Mouse (Mus musculus): ENCODE results near the gene Cd209a. TPM values are rescaled to one million over a fixed set of nuclear protein-coding genes. Genes with fewer than 3 reads are reported as not detected.
"Not testable (repeated sequence)": the region's sequence is repeated elsewhere in the genome, so short reads cannot be mapped to it uniquely, and the experiment has no call there.

Gene Cd209a
- not detected for polyA plus RNA-seq (2012; fragmentation: generic; extraction: Trizol)

GRCm38 (mm10) chr8:3748761-3749160, at the start of gene Cd209a:
Gene Cd209a (minus strand): TSS chr8:3748984.
- TF ChIP-seq TCF12 (IDR thresholded peaks at IDR 0.05; ENCODE audit: insufficient read depth, poor library complexity, severe bottlenecking) (no peak), MYOG (IDR thresholded peaks at IDR 0.05; ENCODE audit: control insufficient read depth in 1 of 3, insufficient read depth in 1 of 3, insufficient read length in 2 of 3, low read depth in 2 of 3) (no peak), USF1 (IDR thresholded peaks at IDR 0.05; ENCODE audit: low read depth) (no peak), TCF3 (IDR thresholded peaks at IDR 0.05; ENCODE audit: insufficient read length, low read depth) (no peak), POLR2A (IDR thresholded peaks at IDR 0.05; ENCODE audit: insufficient read length, low read depth) (no peak), POLR2AphosphoS2 (IDR thresholded peaks at IDR 0.05; ENCODE audit: insufficient read length, low read depth) (no peak), MYOD1 (IDR thresholded peaks at IDR 0.05; ENCODE audit: control insufficient read depth in 1 of 3, insufficient read length in 2 of 3, low read depth in 2 of 3) (no peak), REST (IDR thresholded peaks at IDR 0.05; ENCODE audit: insufficient read depth, insufficient read length) (no peak), MAX (IDR thresholded peaks at IDR 0.05; ENCODE audit: low read depth) (no peak), CEBPB (IDR thresholded peaks at IDR 0.05; ENCODE audit: insufficient read depth, poor library complexity, severe bottlenecking) (no peak), E2F4 (IDR thresholded peaks at IDR 0.05; ENCODE audit: insufficient read depth) (no peak), SRF (IDR thresholded peaks at IDR 0.05; ENCODE audit: control insufficient read depth, insufficient read length, low read depth) (no peak)
- H3K79me2 ChIP-seq (ENCODE audit: control insufficient read depth, insufficient read depth), result no peaks in the 10 kb centered on the region
- no peak within 1 kb of the TSS for H3K4me2 ChIP-seq (ENCODE audit: low read depth)
- no peaks in the 10 kb centered on the region for H3K27me3 ChIP-seq (ENCODE audit: control insufficient read depth, insufficient read depth, insufficient read length)
- no peak within 1 kb of the TSS for H3ac ChIP-seq (ENCODE audit: control insufficient read depth, insufficient read length)
- H3K4me3 ChIP-seq, result no peak within 1 kb of the TSS
- no peaks in the 10 kb centered on the region for H3K36me3 ChIP-seq (ENCODE audit: control insufficient read depth, insufficient read depth)

GRCm38 (mm10) chr8:3768641-3769040, 19.9 kb upstream of the Cd209a start:
- not testable (repeated sequence) for H3K4me2 ChIP-seq (ENCODE audit: low read depth); H3K4me3 ChIP-seq; H3K36me3 ChIP-seq (ENCODE audit: control insufficient read depth, insufficient read depth); H3K27me3 ChIP-seq (ENCODE audit: control insufficient read depth, insufficient read depth, insufficient read length); H3K79me2 ChIP-seq (ENCODE audit: control insufficient read depth, insufficient read depth); H3ac ChIP-seq (ENCODE audit: control insufficient read depth, insufficient read length)

- Histone ChIP-seq H3K4me3 (no peak overlapping the region), H3K36me3 (ENCODE audit: control insufficient read depth, insufficient read depth) (no peaks in the 10 kb centered on the region)
- TF ChIP-seq MYOG (IDR thresholded peaks at IDR 0.05; ENCODE audit: control insufficient read depth in 1 of 3, insufficient read depth in 1 of 3, insufficient read length in 2 of 3, low read depth in 2 of 3) (no peak), TCF12 (IDR thresholded peaks at IDR 0.05; ENCODE audit: insufficient read depth, poor library complexity, severe bottlenecking) (no peak)
Measured at GRCm38 (mm10) chr8:3754261-3754850, 5.6 kb upstream of the Cd209a start.

GRCm38 (mm10) chr8:3736947-3737346, 11.8 kb downstream of the Cd209a start:
- no peaks in the 10 kb centered on the region for H3K27me3 ChIP-seq (ENCODE audit: control insufficient read depth, insufficient read depth, insufficient read length)
- TF ChIP-seq MYOG (IDR thresholded peaks at IDR 0.05; ENCODE audit: control insufficient read depth in 1 of 3, insufficient read depth in 1 of 3, insufficient read length in 2 of 3, low read depth in 2 of 3), result no peak
- H3K4me2 ChIP-seq (ENCODE audit: low read depth), result no peak overlapping the region
- H3K79me2 ChIP-seq (ENCODE audit: control insufficient read depth, insufficient read depth), result no peaks in the 10 kb centered on the region
- no peak overlapping the region for H3ac ChIP-seq (ENCODE audit: control insufficient read depth, insufficient read length)
- H3K36me3 ChIP-seq (ENCODE audit: control insufficient read depth, insufficient read depth), result no peaks in the 10 kb centered on the region
- no peak overlapping the region for H3K4me3 ChIP-seq

More at GRCm38 (mm10) chr8:3754261-3754850, 5.6 kb upstream of the Cd209a start:
- no peak overlapping the region for H3ac ChIP-seq (ENCODE audit: control insufficient read depth, insufficient read length)
- no peaks in the 10 kb centered on the region for H3K79me2 ChIP-seq (ENCODE audit: control insufficient read depth, insufficient read depth)
- no peak overlapping the region for H3K4me2 ChIP-seq (ENCODE audit: low read depth)
- H3K27me3 ChIP-seq (ENCODE audit: control insufficient read depth, insufficient read depth, insufficient read length), result no peaks in the 10 kb centered on the region

- no peak overlapping the region for H3K4me3 ChIP-seq
- H3K79me2 ChIP-seq (ENCODE audit: control insufficient read depth, insufficient read depth), result no peaks in the 10 kb centered on the region
- H3ac ChIP-seq (ENCODE audit: control insufficient read depth, insufficient read length), result no peak overlapping the region
- H3K4me2 ChIP-seq (ENCODE audit: low read depth), result no peak overlapping the region
- H3K36me3 ChIP-seq (ENCODE audit: control insufficient read depth, insufficient read depth), result no peaks in the 10 kb centered on the region
- TF ChIP-seq TCF12 (IDR thresholded peaks at IDR 0.05; ENCODE audit: insufficient read depth, poor library complexity, severe bottlenecking) (no peak), MYOD1 (IDR thresholded peaks at IDR 0.05; ENCODE audit: control insufficient read depth in 1 of 3, insufficient read length in 2 of 3, low read depth in 2 of 3) (no peak), TCF3 (IDR thresholded peaks at IDR 0.05; ENCODE audit: insufficient read length, low read depth) (no peak), POLR2AphosphoS2 (IDR thresholded peaks at IDR 0.05; ENCODE audit: insufficient read length, low read depth) (no peak), CEBPB (IDR thresholded peaks at IDR 0.05; ENCODE audit: insufficient read depth, poor library complexity, severe bottlenecking) (no peak), E2F4 (IDR thresholded peaks at IDR 0.05; ENCODE audit: insufficient read depth) (no peak)
- no peaks in the 10 kb centered on the region for H3K27me3 ChIP-seq (ENCODE audit: control insufficient read depth, insufficient read depth, insufficient read length)
Measured at GRCm38 (mm10) chr8:3735599-3735998, 13.2 kb downstream of the Cd209a start.

DNA sequence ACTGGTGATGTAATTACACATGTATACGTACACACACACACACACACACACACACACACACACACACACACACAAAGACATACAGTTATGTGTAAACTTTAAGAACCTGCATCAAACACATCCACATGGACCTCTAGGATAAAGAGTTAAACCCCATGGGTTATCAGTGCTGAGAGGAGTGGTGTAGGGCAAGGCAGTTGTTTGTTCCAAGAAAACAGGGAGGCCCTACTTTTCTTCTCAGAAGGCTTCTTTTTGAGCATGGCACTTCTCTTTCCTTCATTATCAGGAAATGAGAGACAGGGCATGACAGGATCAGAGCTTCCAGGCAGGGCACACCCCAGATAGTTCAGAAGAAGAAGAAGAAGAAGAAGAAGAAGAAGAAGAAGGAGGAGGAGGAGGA, 14.7 kb downstream of the Cd209a start:
- no peak overlapping the region for H3K4me3 ChIP-seq
- no peak overlapping the region for H3ac ChIP-seq (ENCODE audit: control insufficient read depth, insufficient read length)
- no peak overlapping the region for H3K4me2 ChIP-seq (ENCODE audit: low read depth)
- no peaks in the 10 kb centered on the region for H3K79me2 ChIP-seq (ENCODE audit: control insufficient read depth, insufficient read depth)
- H3K36me3 ChIP-seq (ENCODE audit: control insufficient read depth, insufficient read depth), result no peaks in the 10 kb centered on the region
- TF ChIP-seq MAX (IDR thresholded peaks at IDR 0.05; ENCODE audit: low read depth) (no peak), TCF12 (IDR thresholded peaks at IDR 0.05; ENCODE audit: insufficient read depth, poor library complexity, severe bottlenecking) (no peak), USF1 (IDR thresholded peaks at IDR 0.05; ENCODE audit: low read depth) (no peak), MYOD1 (IDR thresholded peaks at IDR 0.05; ENCODE audit: control insufficient read depth in 1 of 3, insufficient read length in 2 of 3, low read depth in 2 of 3) (no peak), POLR2A (IDR thresholded peaks at IDR 0.05; ENCODE audit: insufficient read length, low read depth) (no peak), MYOG (IDR thresholded peaks at IDR 0.05; ENCODE audit: control insufficient read depth in 1 of 3, insufficient read depth in 1 of 3, insufficient read length in 2 of 3, low read depth in 2 of 3) (no peak), POLR2AphosphoS2 (IDR thresholded peaks at IDR 0.05; ENCODE audit: insufficient read length, low read depth) (no peak), TCF3 (IDR thresholded peaks at IDR 0.05; ENCODE audit: insufficient read length, low read depth) (no peak), CEBPB (IDR thresholded peaks at IDR 0.05; ENCODE audit: insufficient read depth, poor library complexity, severe bottlenecking) (no peak), E2F4 (IDR thresholded peaks at IDR 0.05; ENCODE audit: insufficient read depth) (no peak), REST (IDR thresholded peaks at IDR 0.05; ENCODE audit: insufficient read depth, insufficient read length) (no peak), SRF (IDR thresholded peaks at IDR 0.05; ENCODE audit: control insufficient read depth, insufficient read length, low read depth) (no peak)
- H3K27me3 ChIP-seq (ENCODE audit: control insufficient read depth, insufficient read depth, insufficient read length), result no peaks in the 10 kb centered on the region

Measured in myocyte (in vitro differentiated cells).